Mouse (Mus musculus) hindbrain, embryonic 14.5 days (tissue): ENCODE measurements around the gene Gbp2. TPM values are rescaled to one million over a fixed set of nuclear protein-coding genes. Genes with fewer than 3 reads are reported as not detected.

Source experiments
- ATAC-seq: fragments of 200-750 bp; cut with Nextera tagmentation; 2 replicates; pipeline ENCODE4 v1.8.0; 2017; ENCODE audit warnings: moderate number of reproducible peaks, mild to moderate bottlenecking, moderate TSS enrichment, moderate library complexity; ENCODE audit not compliant: low FRiP score
- DNase-seq: peaks from one replicate; pipeline ENCODE4 v3.0.0-alpha.2; 2015; ENCODE audit warnings: low spot score
- H3K27ac ChIP-seq: fragments of 300-500 bp; sonication (generic); 2 replicates; pipeline ENCODE4 v1.5.1; 2014; ENCODE audit warnings: mild to moderate bottlenecking, moderate library complexity
- H3K27me3 ChIP-seq: fragments of 300-500 bp; sonication (generic); 2 replicates; pipeline ENCODE4 v1.6.1; 2014; ENCODE audit warnings: mild to moderate bottlenecking, low read length, mixed read lengths; ENCODE audit not compliant: control insufficient read depth, insufficient read depth
- H3K36me3 ChIP-seq: fragments of 300-500 bp; sonication (generic); replicated peaks from 2 replicates; pipeline ENCODE4 v1.6.1; 2014; ENCODE audit not compliant: control insufficient read depth, insufficient read depth
- H3K4me1 ChIP-seq: fragments of 300-500 bp; sonication (generic); replicated peaks from 2 replicates; pipeline ENCODE4 v1.6.1; 2014; ENCODE audit warnings: antibody characterized with exemption, low read length, mixed read lengths; ENCODE audit not compliant: control insufficient read depth, insufficient read depth
- H3K4me2 ChIP-seq: fragments of 300-500 bp; sonication (generic); replicated peaks from 2 replicates; pipeline ENCODE4 v1.6.1; 2014; ENCODE audit warnings: mild to moderate bottlenecking, moderate library complexity
- H3K4me3 ChIP-seq: fragments of 300-500 bp; sonication (generic); replicated peaks from 2 replicates; pipeline ENCODE4 v1.5.1; 2014; ENCODE audit warnings: mild to moderate bottlenecking, low read length
- H3K9ac ChIP-seq: fragments of 300-500 bp; sonication (generic); 2 replicates; pipeline ENCODE4 v1.6.1; 2014
- H3K9me3 ChIP-seq: fragments of 300-500 bp; sonication (generic); 2 replicates; pipeline ENCODE4 v1.6.1; 2016; ENCODE audit warnings: low read length; ENCODE audit not compliant: control insufficient read depth
- WGBS: fragments of 180-500 bp; shearing (Covaris S2); extraction: QIAGEN DNeasy Blood & Tissue Kit; methylation state at CpG from one replicate; pipeline ENCODE4 v1.1.7; 2014; 5-methylcytosine and 5-hydroxymethylcytosine counted together
- microRNA-seq: library from miRNA; unstranded; fragments of <30 nt; microRNA quantifications from one replicate; pipeline ENCODE4, GENCODE M21; 2016
- polyA plus RNA-seq: library from polyadenylated mRNA; unstranded; fragments of >200 nt; fragmentation: Nextera tagmentation; extraction: Ambion mirVana; gene quantifications from 2 replicates; pipeline ENCODE4 v1.2.1, GENCODE M21; 2014

Gene Gbp2
- polyA plus RNA-seq, 1 experiment from 2014 or later, result 0.32 TPM

GRCm38 (mm10) chr3:142664723-142665122 is 44.3 kb downstream of the Gbp2 start:
- WGBS, result 93% methylated on average over 8 of the region's 8 CpGs
- H3K4me1 ChIP-seq, result no peaks in the 10 kb centered on the region
- no peaks in the 10 kb centered on the region for H3K36me3 ChIP-seq
- no peak for ATAC-seq
- H3K4me3 ChIP-seq, result no peak overlapping the region
- no peak for DNase-seq
- no peak overlapping the region for H3K9ac ChIP-seq
- no peak overlapping the region for H3K27ac ChIP-seq
- no peaks in the 10 kb centered on the region for H3K9me3 ChIP-seq
- no peak overlapping the region for H3K4me2 ChIP-seq
- no peaks in the 10 kb centered on the region for H3K27me3 ChIP-seq

GRCm38 (mm10) chr3:142674607-142675006 is 54.2 kb downstream of the Gbp2 start:
- DNase-seq (peak; percentile 38), ATAC-seq (no peak)
- H3K4me2 ChIP-seq, result no peak overlapping the region
- no peak overlapping the region for H3K9ac ChIP-seq
- WGBS, result 89% methylated on average over 1 of the region's 1 CpGs
- no peaks in the 10 kb centered on the region for H3K27me3 ChIP-seq
- no peak overlapping the region for H3K4me3 ChIP-seq
- H3K36me3 ChIP-seq, result no peaks in the 10 kb centered on the region
- no peaks in the 10 kb centered on the region for H3K9me3 ChIP-seq
- H3K27ac ChIP-seq, result no peak overlapping the region
- no peaks in the 10 kb centered on the region for H3K4me1 ChIP-seq

Small RNA genes lying within 50 kb of the gene (microRNA-seq; reads per million reads assigned to microRNA genes)
- gene Mir6381, result not detected

Other genes with a start within 250 kb of the Gbp2 start
- 17.8 and 21.1 TPM in 2 replicates for gene Pdlim5, start 224.9 kb upstream of the Gbp2 start, polyA plus RNA-seq
- gene Gbp5, start 126.6 kb upstream of the Gbp2 start, polyA plus RNA-seq, result 0.23 and 0.25 TPM in 2 replicates
- gene Gbp7, start 90.3 kb upstream of the Gbp2 start, polyA plus RNA-seq, result 2.5 and 2.8 TPM in 2 replicates
- 0.65 and 1.7 TPM in 2 replicates for gene Gbp3, start 60.6 kb upstream of the Gbp2 start, polyA plus RNA-seq
- not detected in 2 replicates for gene Gbp2b, start 25.8 kb upstream of the Gbp2 start, polyA plus RNA-seq
- 4.7 and 5.5 TPM in 2 replicates for gene Kyat3, start 80.4 kb downstream of the Gbp2 start, polyA plus RNA-seq
- gene Gtf2b, start 144.4 kb downstream of the Gbp2 start, polyA plus RNA-seq, result 72.1 and 76.5 TPM in 2 replicates